Mouse (Mus musculus): ENCODE measurements at regions not wholly inside any gene's neighbourhood (a gene's known extent, or its start where the extent isn't known, plus 50 kb on each side); places are given as distances from the start of the nearest gene placed in this dataset.
A peak's percentile ranks its signal among the peaks of the same experiment; 100 is the strongest.
"Not testable (repeated sequence)": the region's sequence is repeated elsewhere in the genome, so short reads cannot be mapped to it uniquely, and the experiment has no call there.

GRCm38 (mm10) chr10:27761402-27761801 lies 141.8 kb upstream of the Lama2 start:
- DNase-seq, result peak; percentile 8

- DNase-seq, result no peak
Measured at GRCm38 (mm10) chr10:27802368-27802767, 182.8 kb upstream of the Lama2 start.

GRCm38 (mm10) chr10:27809539-27809938 lies 190.0 kb upstream of the Lama2 start:
- DNase-seq, result no peak

- not testable (repeated sequence) for DNase-seq
Measured at GRCm38 (mm10) chr10:27825671-27826070, 206.1 kb upstream of the Lama2 start.

DNA sequence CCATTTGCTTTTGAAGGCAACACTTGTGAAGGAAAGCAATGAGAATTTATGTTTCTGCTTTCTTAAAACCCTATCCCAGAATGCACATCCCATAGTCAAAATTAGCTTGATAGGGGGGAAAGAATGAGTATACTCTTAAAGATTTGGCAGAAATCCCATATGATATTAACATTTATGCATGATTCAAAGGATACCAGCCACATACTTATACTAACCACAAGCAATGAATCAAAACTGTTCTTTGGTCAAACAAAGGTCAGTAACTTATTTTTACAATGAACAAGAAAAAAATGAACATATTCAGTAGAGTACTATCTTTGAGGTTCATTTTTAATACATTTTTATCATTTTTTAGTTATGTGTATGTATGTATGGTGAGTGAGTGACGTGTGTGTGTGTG lies 208.8 kb upstream of the Lama2 start:
- no peak for DNase-seq

DNA sequence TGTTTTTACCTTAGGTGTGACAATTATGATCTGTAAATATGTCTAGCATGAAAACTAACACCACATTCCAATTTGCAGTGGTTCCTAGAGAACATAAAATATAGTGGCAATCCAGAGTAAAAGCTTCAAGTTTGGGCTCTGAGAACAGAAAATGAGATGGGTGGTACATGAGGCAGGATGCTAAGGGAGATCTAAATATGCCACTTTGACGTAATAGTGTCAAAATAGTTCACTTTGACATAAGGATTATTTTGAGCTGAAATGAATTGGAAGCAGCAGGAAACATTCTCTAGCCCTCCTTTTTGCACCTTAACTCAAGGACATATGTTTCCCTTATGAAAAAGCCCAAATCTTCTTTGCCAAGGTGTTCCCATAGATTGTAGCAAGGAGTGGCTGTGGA lies 219.1 kb upstream of the Lama2 start:
- no peak for DNase-seq

DNA sequence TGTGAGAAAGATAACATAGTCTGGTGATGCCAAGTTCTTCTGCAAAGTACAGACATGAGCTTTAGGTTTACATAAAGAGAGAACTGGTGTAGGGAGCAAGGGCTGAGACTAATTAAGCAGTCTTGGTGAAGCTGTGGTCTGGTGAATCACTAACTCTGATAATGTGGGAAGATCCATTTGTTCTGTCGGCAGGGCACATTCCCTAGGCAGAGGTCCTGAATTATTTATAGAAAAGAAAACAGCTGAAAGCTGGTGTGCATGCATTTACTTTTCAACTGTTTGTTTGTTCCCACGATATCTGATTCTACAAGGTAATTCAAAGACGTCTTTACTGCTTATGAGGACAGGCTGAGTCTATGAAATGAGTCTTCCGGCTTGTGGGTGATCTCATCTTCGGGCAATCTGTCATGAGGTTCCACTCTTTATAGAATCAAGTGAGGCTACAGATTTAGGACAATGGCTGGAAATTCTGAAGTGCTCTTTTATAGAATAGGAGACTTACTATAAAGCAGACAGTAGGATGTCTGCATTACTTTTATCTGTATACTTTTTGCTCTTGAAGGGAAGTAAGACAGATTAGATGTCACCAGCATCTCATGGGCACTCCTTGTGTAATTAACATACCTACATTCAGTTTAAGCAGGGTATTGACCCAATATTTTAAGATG lies 221.6 kb upstream of the Lama2 start:
- no peak for DNase-seq

GRCm38 (mm10) chr10:27843010-27843409 lies 223.5 kb upstream of the Lama2 start:
- DNase-seq, result no peak

- DNase-seq, result no peak
Measured at GRCm38 (mm10) chr10:27863625-27864024, 211.0 kb upstream of the Ptprk start.

DNA sequence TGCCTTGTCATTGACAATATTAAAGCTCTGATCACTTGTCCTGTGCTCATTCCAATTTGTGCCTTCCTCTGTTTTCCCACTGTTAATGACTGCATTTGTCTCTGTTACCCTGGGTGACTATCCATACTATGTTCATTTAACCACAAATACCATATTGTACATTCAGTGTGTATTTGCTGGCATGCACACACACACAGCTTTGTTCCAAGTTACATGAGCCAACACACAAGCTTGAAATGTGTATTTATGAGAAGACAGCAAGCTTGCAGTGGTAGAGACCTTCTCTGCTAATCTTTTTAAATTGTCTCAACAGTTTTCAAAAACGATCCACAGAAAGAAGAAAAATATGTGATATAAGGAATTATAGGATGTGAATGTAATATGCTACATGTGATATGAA lies 193.8 kb upstream of the Ptprk start:
- no peak for DNase-seq

GRCm38 (mm10) chr10:27891778-27892512 lies 182.7 kb upstream of the Ptprk start:
- DNase-seq, result no peak

DNA sequence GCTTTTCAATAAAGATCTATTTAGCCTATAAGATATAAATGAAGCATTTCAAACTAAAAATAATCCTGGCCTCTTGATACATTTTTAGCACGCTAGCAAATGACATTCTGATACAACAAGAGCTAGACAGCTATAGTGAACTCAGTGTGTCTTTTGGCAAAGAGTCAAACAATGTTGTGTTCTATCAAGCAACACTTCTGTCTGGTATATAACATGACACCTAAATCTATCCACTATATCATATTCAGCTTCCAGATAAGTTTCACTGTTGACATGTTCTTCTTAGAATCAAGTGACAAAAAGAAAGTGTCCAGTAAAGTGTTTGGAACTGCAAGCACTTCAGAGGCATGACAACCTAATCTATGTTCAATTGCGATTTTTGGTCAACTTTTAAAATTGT lies 158.2 kb upstream of the Ptprk start:
- no peak for DNase-seq

GRCm38 (mm10) chr10:27927266-27927665 lies 147.4 kb upstream of the Ptprk start:
- no peak for DNase-seq

DNA sequence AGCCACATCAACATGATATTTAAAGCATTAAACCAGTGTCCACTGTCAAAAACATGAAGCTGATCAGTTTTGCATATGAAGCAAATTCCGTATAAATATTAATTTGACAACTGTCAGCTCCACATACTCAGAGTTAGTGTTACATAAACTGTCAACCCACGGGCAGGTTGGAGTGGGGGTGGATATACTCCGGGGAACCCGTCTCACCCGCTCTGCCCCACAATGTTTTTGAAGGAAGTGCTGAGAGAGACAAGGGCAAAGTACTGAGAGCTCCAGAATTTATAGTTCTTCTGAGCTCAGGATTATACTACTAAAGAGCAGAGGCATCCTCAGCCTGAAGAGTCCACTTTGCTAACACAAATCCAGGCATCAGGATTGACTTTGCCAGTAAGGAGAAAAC lies 132.5 kb upstream of the Ptprk start:
- no peak for DNase-seq

DNA sequence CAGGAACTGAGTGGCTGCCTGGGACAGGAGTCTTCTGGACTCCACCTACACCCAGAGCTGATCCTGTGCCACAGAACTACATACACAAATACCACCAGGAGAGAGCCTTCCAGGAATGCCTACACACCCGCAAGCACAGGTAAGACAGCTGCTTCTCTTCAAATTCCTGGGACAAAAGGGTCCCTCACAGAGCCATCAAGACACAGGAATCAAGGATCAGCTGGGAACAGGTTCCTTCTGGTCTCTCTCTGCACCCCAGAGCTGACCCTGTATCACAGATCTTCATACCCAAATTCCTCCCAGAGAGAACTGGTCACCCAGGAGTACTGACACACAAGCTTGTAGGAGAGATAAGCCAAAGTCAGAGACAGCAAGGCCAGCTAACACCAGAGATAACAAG lies 125.5 kb upstream of the Ptprk start:
- DNase-seq, result no peak

- no peak for DNase-seq
Measured at GRCm38 (mm10) chr10:27968202-27968601, 106.4 kb upstream of the Ptprk start.

DNA sequence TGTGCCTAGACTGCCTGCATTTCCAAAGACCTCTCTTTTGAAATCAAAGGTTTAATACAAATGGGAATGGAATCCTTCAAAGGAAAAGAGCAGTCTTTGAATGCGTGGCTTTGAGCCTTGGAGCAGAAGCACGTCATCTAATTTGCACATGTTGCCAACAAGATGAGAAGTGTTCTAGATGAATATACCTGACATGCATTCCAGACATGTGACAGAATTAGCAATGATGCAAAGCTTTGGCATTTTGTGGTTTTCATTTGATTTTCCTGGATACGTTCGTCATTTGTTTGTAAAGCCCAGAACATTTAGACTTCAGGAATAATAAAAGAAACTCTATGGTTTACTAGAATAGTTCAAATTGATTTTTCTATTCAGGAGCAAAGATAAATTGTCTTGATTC lies 90.6 kb upstream of the Ptprk start:
- DNase-seq, result no peak

- no peak for DNase-seq
Measured at GRCm38 (mm10) chr10:27985068-27985467, 89.6 kb upstream of the Ptprk start.

DNA sequence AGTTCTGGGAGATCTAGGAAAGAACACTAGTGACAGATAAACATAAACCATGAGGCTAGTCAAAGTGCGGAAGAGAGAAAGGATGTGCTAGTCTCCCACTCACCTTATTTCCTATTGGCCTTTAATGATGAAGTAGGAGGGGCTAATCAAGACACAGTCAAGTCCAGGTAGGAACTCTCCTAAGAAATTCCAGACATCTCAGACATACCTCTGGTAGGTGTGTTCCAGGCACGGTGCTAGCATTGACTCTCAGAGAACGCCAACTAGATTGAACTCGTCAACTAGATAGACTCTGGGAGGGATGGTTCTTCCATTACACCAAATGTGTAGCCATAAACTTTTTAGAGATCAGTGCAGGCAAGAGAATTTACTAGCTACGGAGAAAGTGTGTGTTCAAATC lies 87.6 kb upstream of the Ptprk start:
- no peak for DNase-seq

DNA sequence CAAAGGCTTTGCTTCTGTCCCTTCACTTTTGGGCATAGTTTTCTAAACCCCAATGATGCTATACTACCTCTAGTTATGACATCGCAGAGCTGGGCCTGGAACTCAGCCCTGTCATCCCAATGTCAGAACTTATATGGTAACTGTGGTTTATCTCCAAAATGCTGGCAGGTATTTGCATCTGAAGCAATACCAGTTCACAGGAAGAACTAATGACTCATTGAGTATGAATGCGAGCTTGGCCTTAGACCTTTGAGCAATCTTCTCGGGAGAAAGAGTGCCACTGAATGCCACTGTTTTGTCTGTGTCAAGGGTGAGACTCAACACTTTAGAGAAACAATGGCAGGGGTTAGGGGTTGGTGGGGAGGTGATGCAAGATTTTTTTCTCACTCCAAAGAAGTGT lies 86.6 kb upstream of the Ptprk start:
- DNase-seq, result no peak

DNA sequence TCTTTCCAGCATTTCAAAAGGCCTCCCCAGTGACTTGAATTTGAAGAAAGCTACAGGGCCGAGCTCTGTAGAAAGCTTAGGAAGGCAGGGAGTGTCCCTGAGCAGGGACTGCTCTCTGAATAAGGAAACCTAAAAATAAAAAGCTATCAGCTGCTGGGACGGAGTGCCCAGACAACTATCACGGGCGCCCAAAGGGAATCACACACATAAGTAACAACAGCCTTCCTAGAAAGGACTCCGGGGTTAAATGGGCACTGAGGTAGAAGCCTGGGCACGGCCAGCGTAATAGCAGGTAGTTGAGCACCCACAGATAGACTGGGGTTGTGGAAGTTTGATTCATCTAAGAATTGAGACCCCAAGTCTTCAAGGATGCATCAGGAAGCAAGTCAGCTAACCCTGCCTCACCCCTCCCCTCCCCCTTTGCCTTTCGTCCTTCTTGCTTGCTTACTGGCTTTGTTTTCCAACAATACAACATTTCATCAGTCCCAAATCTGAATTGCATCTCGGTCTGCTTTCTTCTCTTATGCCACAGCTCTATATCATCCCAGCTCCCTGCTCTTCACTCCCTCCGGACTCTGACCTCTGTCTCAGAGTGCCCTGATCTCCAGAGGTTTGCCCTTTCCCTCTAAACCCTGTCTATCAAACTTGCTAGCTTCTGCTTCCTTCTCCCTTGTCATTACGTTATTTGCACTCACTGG lies 84.1 kb upstream of the Ptprk start:
- no peak for DNase-seq

- no peak for DNase-seq
Measured at GRCm38 (mm10) chr10:27991057-27991365, 83.6 kb upstream of the Ptprk start.

GRCm38 (mm10) chr10:27994376-27995034 lies 80.1 kb upstream of the Ptprk start:
- no peak for DNase-seq

All from adrenal gland, postnatal 14 days (tissue).